ENCODE assay signal across 11 mouse cellular contexts in genomic region chr6:72134850-72135515, GRCm38 (mm10). TPM values are rescaled to one million over a fixed set of nuclear protein-coding genes. Genes with fewer than 3 reads are reported as not detected.
A peak's percentile ranks its signal among the peaks of the same experiment; 100 is the strongest.
DNase-seq lines count a peak whose midpoint lies in the region; ATAC-seq lines count a peak whose summit lies in the region.
"Had no signal": no experiment of that assay in that cellular context is flagged by ENCODE, and none has a peak within 500 bp of the region (broad histone marks: within the 10 kb centered on the region; RNA-seq: fewer than 3 reads in every experiment).

No protein-coding gene starts in this region.

- peak; percentile 49; the same call in 1 of the 2 replicates for ATAC-seq in heart, embryonic 13.5 days (ENCODE audit: extremely low read depth, insufficient number of reproducible peaks, low FRiP score, low TSS enrichment)
- peak; percentile 73 for ATAC-seq in liver, embryonic 16.5 days (ENCODE audit: low read depth)

- H3K4me1 ChIP-seq in heart, embryonic 13.5 days, result peaks cover 35% of the 10 kb centered on the region
- H3K4me1 ChIP-seq in erythroblast, embryonic 14.5 days (ENCODE audit: control insufficient read depth), result peaks cover 67% of the 10 kb centered on the region
- peaks cover 41% of the 10 kb centered on the region for H3K4me1 ChIP-seq in liver, embryonic 16.5 days (ENCODE audit: control insufficient read depth, low read depth, low read length)
- H3K4me1 ChIP-seq: hindbrain, embryonic 15.5 days had no signal

- intact Hi-C loops in heart, postnatal 10 days (cut with DNase I), result no loop called here

- WGBS in heart, embryonic 13.5 days, result 50% methylated on average over 9 of the region's 9 CpGs
- WGBS in liver, embryonic 16.5 days (ENCODE audit: insufficient replicate concordance), result 36% methylated on average over 9 of the region's 9 CpGs

- no peak overlapping the region for H3K4me3 ChIP-seq in heart, embryonic 13.5 days
- H3K4me3 ChIP-seq in erythroblast, embryonic 14.5 days (replicated peaks), result peak overlapping the region; percentile 25
- no peak overlapping the region for H3K4me3 ChIP-seq in liver, embryonic 16.5 days (ENCODE audit: low read depth, low read length)
- H3K4me3 ChIP-seq: hindbrain, embryonic 15.5 days had no signal

- peaks cover 71% of the 10 kb centered on the region for H3K36me3 ChIP-seq in heart, embryonic 13.5 days
- peaks cover 83% of the 10 kb centered on the region for H3K36me3 ChIP-seq in erythroblast, embryonic 14.5 days (ENCODE audit: control insufficient read depth)
- peaks cover 68% of the 10 kb centered on the region for H3K36me3 ChIP-seq in liver, embryonic 16.5 days (ENCODE audit: control insufficient read depth, insufficient read depth)

- H3K27me3 ChIP-seq in heart, embryonic 13.5 days (replicated peaks), result no peaks in the 10 kb centered on the region
- H3K27me3 ChIP-seq in erythroblast, embryonic 14.5 days (ENCODE audit: control insufficient read depth), result no peaks in the 10 kb centered on the region
- no peaks in the 10 kb centered on the region for H3K27me3 ChIP-seq in liver, embryonic 16.5 days (ENCODE audit: control insufficient read depth, insufficient read depth, low read depth, low read length)
- H3K27me3 ChIP-seq: hindbrain, embryonic 15.5 days had no signal

- H3K9me3 ChIP-seq in heart, embryonic 13.5 days, result no peaks in the 10 kb centered on the region
- H3K9me3 ChIP-seq in erythroblast, embryonic 14.5 days (ENCODE audit: control insufficient read depth, low read length), result no peaks in the 10 kb centered on the region
- no peaks in the 10 kb centered on the region for H3K9me3 ChIP-seq in liver, embryonic 16.5 days (replicated peaks; ENCODE audit: control insufficient read depth, low read length)
- H3K9me3 ChIP-seq: hindbrain, embryonic 15.5 days had no signal

- peak overlapping the region; percentile 38 for H3K4me2 ChIP-seq in heart, embryonic 13.5 days
- H3K4me2 ChIP-seq in liver, embryonic 16.5 days (ENCODE audit: low read depth, low read length), result peak overlapping the region; percentile 12
- H3K4me2 ChIP-seq: hindbrain, embryonic 15.5 days had no signal

- 0 out of 2 replicates have a peak overlapping the region, but pooled peaks have one; percentile 11 for H3K9ac ChIP-seq in heart, embryonic 13.5 days
- peak overlapping the region; percentile 40 for H3K9ac ChIP-seq in liver, embryonic 16.5 days (ENCODE audit: low read depth, low read length)
- H3K9ac ChIP-seq: hindbrain, embryonic 15.5 days had no signal

- peak overlapping the region; percentile 64 for H3K27ac ChIP-seq in heart, embryonic 13.5 days (replicated peaks)
- H3K27ac ChIP-seq in liver, embryonic 16.5 days (ENCODE audit: low read length), result peak overlapping the region; percentile 82
- H3K27ac ChIP-seq: hindbrain, embryonic 15.5 days had no signal

- DNase-seq in heart, postnatal 10 days, result no peak
- peak; percentile 30 for DNase-seq in MEL-GATA-1-ER (ENCODE audit: extremely low read depth, low read depth)
- no peak for DNase-seq in urinary bladder, postnatal 14 days (ENCODE audit: low spot score)
- no peak for DNase-seq in urinary bladder, postnatal 10 days (ENCODE audit: low spot score)
- DNase-seq: gastrocnemius, postnatal 36 days; kidney, adult 8-10 months; midbrain, embryonic 14.5 days had no signal

RNA-seq across cellular contexts. Expression of gene St3gal5, which starts 37.6 kb away (rescaled TPM):
- polyA plus RNA-seq in heart, embryonic 13.5 days (2015; fragmentation: Nextera tagmentation; extraction: Ambion mirVana), result 50.2 and 50.8 TPM in 2 replicates
- total RNA-seq in heart, postnatal 10 days (2021), result 10 to 100 TPM; 22.4 to 36.0 TPM
- polyA plus RNA-seq in erythroblast, embryonic 14.5 days (2012), result 56.8 and 56.9 TPM in 2 replicates
- polyA plus RNA-seq in liver, embryonic 16.5 days (2015; fragmentation: Nextera tagmentation; extraction: Ambion mirVana), result 199 and 206 TPM in 2 replicates
